Mouse (Mus musculus): ENCODE measurements around the gene Ccr1. TPM values are rescaled to one million over a fixed set of nuclear protein-coding genes. Genes with fewer than 3 reads are reported as not detected.
"Not testable (repeated sequence)": the region's sequence is repeated elsewhere in the genome, so short reads cannot be mapped to it uniquely, and the experiment has no call there.

Gene Ccr1
- polyA plus RNA-seq, 1 experiment from 2014 or later, result 5.0 TPM

DNA sequence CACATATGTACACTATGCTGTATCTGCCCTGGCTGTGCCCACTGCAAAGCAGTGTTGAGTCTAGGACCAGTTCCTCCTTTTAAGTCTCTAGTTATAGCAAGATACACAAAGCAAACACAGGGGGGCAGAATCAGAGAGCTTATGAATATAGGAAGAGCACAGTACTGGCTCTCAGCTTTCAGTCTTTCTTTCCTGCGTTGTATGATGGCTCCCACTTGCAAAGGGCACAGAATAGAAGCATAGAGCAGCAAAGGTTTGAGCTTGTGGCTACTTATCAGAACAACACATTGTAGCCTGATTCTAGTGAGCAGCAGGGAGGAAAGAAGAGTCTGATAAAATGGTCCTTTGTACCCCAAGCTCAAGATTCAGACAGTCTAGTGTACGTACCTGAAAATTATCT, 17.7 kb upstream of the Ccr1 start:
- H3K9me3 ChIP-seq (replicated peaks; ENCODE audit: control insufficient read depth, low read length), result no peaks in the 10 kb centered on the region
- 80% methylated on average over 2 of the region's 2 CpGs for WGBS
- H3K27ac ChIP-seq (ENCODE audit: low read length), result no peak overlapping the region
- H3K4me2 ChIP-seq (ENCODE audit: low read depth, low read length), result no peak overlapping the region
- no peak overlapping the region for H3K9ac ChIP-seq (ENCODE audit: low read length)
- H3K4me1 ChIP-seq (ENCODE audit: control insufficient read depth, insufficient read depth, low read length), result no peaks in the 10 kb centered on the region
- no peaks in the 10 kb centered on the region for H3K27me3 ChIP-seq (ENCODE audit: control insufficient read depth, insufficient read depth, low read length)
- H3K4me3 ChIP-seq (replicated peaks; ENCODE audit: low read length), result no peak overlapping the region
- ATAC-seq (ENCODE audit: insufficient read depth, low FRiP score), result no peak; the same call in 1 of the 2 replicates
- H3K36me3 ChIP-seq (ENCODE audit: control insufficient read depth, insufficient read depth, low read length), result no peaks in the 10 kb centered on the region

DNA sequence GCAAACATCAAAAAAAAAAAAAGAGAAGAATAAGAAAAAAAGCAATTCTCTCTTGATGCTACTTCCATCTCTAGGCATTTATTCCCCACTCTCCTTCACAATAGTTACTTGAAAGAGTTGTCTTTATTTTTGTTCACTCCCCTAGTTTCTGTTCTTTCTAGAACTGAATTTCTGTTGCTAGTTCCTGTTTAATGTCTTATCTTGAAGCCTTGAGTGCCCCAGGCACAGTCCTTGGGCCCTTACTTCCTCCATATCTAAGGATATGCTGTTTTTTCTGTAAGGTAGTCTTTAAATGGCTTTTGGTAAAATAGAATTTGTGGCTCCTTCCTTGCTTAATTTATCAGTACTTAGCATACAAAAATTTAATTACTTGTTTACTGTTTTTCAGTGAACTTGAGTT, 16.5 kb upstream of the Ccr1 start:
- no peak for ATAC-seq (ENCODE audit: insufficient read depth, low FRiP score)
- H3K4me2 ChIP-seq (ENCODE audit: low read depth, low read length), result no peak overlapping the region
- H3K4me3 ChIP-seq (replicated peaks; ENCODE audit: low read length), result no peak overlapping the region
- H3K27me3 ChIP-seq (ENCODE audit: control insufficient read depth, insufficient read depth, low read length), result no peaks in the 10 kb centered on the region
- H3K36me3 ChIP-seq (ENCODE audit: control insufficient read depth, insufficient read depth, low read length), result no peaks in the 10 kb centered on the region
- no peaks in the 10 kb centered on the region for H3K9me3 ChIP-seq (replicated peaks; ENCODE audit: control insufficient read depth, low read length)
- H3K4me1 ChIP-seq (ENCODE audit: control insufficient read depth, insufficient read depth, low read length), result no peaks in the 10 kb centered on the region
- no peak overlapping the region for H3K27ac ChIP-seq (ENCODE audit: low read length)
- no peak overlapping the region for H3K9ac ChIP-seq (ENCODE audit: low read length)

DNA sequence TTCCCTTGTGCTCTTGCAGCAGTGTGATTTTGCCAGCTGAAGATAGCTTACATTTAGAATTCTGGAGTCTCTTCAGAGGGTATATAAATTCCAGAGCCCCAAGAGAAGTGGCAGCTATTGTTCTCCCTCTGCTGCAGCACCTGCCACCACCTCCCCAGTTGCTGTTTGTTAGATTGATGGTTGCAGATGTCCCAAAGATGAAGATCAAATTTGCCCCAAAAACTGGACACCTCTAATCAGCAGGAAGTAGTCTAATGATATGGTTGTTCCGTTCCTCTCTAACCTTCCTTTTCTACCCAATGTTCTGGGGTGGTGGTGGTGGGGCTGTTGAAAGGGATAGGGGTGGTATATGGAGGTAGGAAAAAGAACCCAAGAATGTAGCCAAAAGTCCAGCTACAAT, 14.2 kb upstream of the Ccr1 start:
- H3K4me3 ChIP-seq (replicated peaks; ENCODE audit: low read length), result no peak overlapping the region
- WGBS, result 68% methylated on average over 1 of the region's 1 CpGs

DNA sequence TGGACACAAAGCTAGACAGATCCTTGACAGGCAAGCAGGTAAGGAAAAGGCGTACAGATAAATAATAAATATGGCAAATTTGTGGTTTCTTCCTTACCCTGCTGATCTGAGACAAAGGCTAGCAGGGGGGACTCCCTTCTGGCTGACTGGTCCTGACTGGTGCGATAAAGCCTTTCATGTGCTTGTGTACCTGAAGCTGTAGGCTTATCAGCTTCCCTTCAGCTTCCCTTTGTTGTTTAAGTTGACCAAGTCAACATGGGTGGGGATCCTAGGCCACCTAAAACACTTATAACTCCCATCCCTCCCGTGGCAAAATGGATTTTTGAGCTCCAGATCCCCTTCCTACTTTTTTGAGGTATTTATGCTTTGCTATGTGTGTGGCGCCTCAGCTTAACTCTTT, 13.4 kb upstream of the Ccr1 start:
- no peak overlapping the region for H3K27ac ChIP-seq (ENCODE audit: low read length)
- WGBS, result 56% methylated on average over 4 of the region's 4 CpGs
- no peaks in the 10 kb centered on the region for H3K36me3 ChIP-seq (ENCODE audit: control insufficient read depth, insufficient read depth, low read length)
- H3K9ac ChIP-seq (ENCODE audit: low read length), result no peak overlapping the region
- no peak overlapping the region for H3K4me2 ChIP-seq (ENCODE audit: low read depth, low read length)
- no peaks in the 10 kb centered on the region for H3K27me3 ChIP-seq (ENCODE audit: control insufficient read depth, insufficient read depth, low read length)
- H3K9me3 ChIP-seq (replicated peaks; ENCODE audit: control insufficient read depth, low read length), result no peaks in the 10 kb centered on the region
- H3K4me3 ChIP-seq (replicated peaks; ENCODE audit: low read length), result no peak overlapping the region
- no peaks in the 10 kb centered on the region for H3K4me1 ChIP-seq (ENCODE audit: control insufficient read depth, insufficient read depth, low read length)
- ATAC-seq (ENCODE audit: insufficient read depth, low FRiP score), result no peak

More for the DNA sequence above, 14.2 kb upstream of the Ccr1 start:
- H3K9ac ChIP-seq (ENCODE audit: low read length), result no peak overlapping the region
- no peak overlapping the region for H3K27ac ChIP-seq (ENCODE audit: low read length)
- no peak overlapping the region for H3K4me2 ChIP-seq (ENCODE audit: low read depth, low read length)
- H3K9me3 ChIP-seq (replicated peaks; ENCODE audit: control insufficient read depth, low read length), result no peaks in the 10 kb centered on the region
- no peaks in the 10 kb centered on the region for H3K27me3 ChIP-seq (ENCODE audit: control insufficient read depth, insufficient read depth, low read length)
- ATAC-seq (ENCODE audit: insufficient read depth, low FRiP score), result no peak
- H3K36me3 ChIP-seq (ENCODE audit: control insufficient read depth, insufficient read depth, low read length), result no peaks in the 10 kb centered on the region
- H3K4me1 ChIP-seq (ENCODE audit: control insufficient read depth, insufficient read depth, low read length), result no peaks in the 10 kb centered on the region

DNA sequence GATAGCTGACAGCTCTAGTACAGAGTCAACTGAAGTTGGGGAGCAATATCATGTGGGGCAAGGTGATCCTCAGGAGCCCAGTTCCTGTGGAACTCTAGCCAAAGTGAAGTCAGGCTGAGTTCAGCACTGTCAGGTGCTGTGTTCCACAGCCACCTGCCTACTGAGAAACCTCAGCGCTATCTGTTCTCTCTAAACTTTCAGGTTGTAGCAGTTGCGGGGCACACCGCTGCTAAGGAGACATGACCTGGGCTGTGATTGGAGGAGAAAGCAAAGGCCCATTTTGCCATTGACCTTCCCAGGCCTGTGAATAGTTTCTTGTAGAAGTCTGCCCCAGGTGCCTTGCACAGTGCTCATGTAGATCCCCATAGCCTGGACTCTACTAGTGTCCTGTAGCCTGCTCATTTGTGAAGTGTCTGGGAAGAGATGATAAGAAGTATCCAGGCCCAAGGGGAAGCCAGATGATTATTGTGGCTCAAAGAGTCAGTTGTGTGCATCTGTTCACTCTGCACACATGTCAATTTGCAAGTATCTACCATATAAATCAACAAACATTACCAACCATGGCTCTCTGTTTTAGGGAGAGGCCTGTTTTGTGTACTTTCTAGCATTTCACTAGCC, 12.5 kb upstream of the Ccr1 start:
- not testable (repeated sequence) for H3K9me3 ChIP-seq (replicated peaks; ENCODE audit: control insufficient read depth, low read length); H3K9ac ChIP-seq (ENCODE audit: low read length); H3K27ac ChIP-seq (ENCODE audit: low read length); H3K27me3 ChIP-seq (ENCODE audit: control insufficient read depth, insufficient read depth, low read length); H3K36me3 ChIP-seq (ENCODE audit: control insufficient read depth, insufficient read depth, low read length); H3K4me1 ChIP-seq (ENCODE audit: control insufficient read depth, insufficient read depth, low read length); ATAC-seq (ENCODE audit: insufficient read depth, low FRiP score); H3K4me3 ChIP-seq (replicated peaks; ENCODE audit: low read length); H3K4me2 ChIP-seq (ENCODE audit: low read depth, low read length)
- WGBS, result no CpG with 5 or more reads among the region's 3 CpGs

DNA sequence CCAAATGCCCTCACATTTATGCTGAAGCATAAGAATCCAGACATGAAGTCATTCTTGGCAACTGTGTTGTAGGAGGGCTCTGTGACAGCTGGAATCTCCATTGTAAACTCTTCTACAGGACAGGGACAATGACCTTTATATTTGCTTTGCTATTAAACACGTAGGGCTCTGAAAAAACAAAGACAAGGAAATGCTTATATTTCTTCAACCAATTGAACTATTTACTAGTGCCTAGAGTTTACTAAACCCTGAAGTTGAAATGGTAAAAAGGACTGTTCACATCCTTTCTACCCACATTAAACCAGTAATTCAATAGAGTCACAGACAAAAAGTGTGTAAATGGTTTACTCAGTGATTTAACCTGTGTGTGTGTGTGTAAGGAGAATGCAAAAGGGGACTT, 9.8 kb upstream of the Ccr1 start, which contains the start of gene Ccr1l1:
Gene Ccr1l1 (minus strand): TSS at position 101 of the 400 bp plus-strand sequence.
- H3K4me2 ChIP-seq (ENCODE audit: low read depth, low read length), result no peak within 1 kb of the TSS
- no peaks in the 10 kb centered on the region for H3K36me3 ChIP-seq (ENCODE audit: control insufficient read depth, insufficient read depth, low read length)
- no peaks in the 10 kb centered on the region for H3K27me3 ChIP-seq (ENCODE audit: control insufficient read depth, insufficient read depth, low read length)
- H3K4me3 ChIP-seq (replicated peaks; ENCODE audit: low read length), result no peak within 1 kb of the TSS
- no peak within 1 kb of the TSS for H3K27ac ChIP-seq (ENCODE audit: low read length)
- no peaks in the 10 kb centered on the region for H3K9me3 ChIP-seq (replicated peaks; ENCODE audit: control insufficient read depth, low read length)
- no peak within 1 kb of the TSS for H3K9ac ChIP-seq (ENCODE audit: low read length)
- ATAC-seq (ENCODE audit: insufficient read depth, low FRiP score), result no peak
- no peaks in the 10 kb centered on the region for H3K4me1 ChIP-seq (ENCODE audit: control insufficient read depth, insufficient read depth, low read length)
- WGBS, result 32% methylated on average over 1 of the region's 1 CpGs

DNA sequence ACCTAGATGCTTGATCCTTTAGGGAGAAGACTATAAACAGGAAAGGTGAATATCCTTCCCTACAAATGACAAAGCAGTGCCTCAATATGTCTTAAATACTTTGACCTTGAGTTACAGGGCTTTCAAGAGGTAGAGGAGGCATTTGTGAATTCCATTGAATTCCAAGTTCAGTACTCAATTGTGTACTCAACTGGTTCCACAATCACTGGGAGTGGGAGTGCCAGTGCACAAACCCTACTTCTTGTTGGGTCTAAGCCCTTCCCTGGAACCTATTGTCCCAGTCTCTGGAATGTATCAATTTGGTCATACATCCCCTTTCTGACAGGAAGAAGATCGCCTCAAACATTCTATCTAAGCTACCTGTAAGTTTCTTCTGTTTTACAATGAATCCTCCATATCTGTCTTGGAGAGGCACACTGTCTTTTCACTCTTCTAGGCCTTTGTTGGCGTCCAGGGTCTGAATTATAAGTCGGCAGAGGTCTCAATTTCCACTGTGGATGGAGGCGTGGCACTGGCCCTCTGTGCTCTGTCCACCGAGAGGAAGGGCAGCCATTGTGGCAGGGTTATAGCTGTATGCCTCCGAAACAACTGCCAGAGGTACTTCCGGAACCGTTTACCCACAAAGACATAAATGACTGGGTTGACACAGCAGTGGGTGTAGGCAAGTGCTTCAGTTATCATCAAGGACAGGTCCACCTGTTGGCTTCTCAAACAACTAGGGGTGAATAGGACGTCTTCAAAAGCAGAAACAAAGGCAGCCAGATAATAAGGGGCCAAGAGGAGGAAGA, 8.6 kb upstream of the Ccr1 start:
- Histone ChIP-seq H3K36me3 (ENCODE audit: control insufficient read depth, insufficient read depth, low read length) (no peaks in the 10 kb centered on the region), H3K4me1 (ENCODE audit: control insufficient read depth, insufficient read depth, low read length) (no peaks in the 10 kb centered on the region), H3K9me3 (replicated peaks; ENCODE audit: control insufficient read depth, low read length) (no peaks in the 10 kb centered on the region), H3K4me3 (replicated peaks; ENCODE audit: low read length) (no peak overlapping the region), H3K9ac (ENCODE audit: low read length) (no peak overlapping the region), H3K4me2 (ENCODE audit: low read depth, low read length) (no peak overlapping the region), H3K27me3 (ENCODE audit: control insufficient read depth, insufficient read depth, low read length) (no peaks in the 10 kb centered on the region), H3K27ac (ENCODE audit: low read length) (no peak overlapping the region)
- ATAC-seq (ENCODE audit: insufficient read depth, low FRiP score), result no peak
- WGBS, result 78% methylated on average over 9 of the region's 9 CpGs

DNA sequence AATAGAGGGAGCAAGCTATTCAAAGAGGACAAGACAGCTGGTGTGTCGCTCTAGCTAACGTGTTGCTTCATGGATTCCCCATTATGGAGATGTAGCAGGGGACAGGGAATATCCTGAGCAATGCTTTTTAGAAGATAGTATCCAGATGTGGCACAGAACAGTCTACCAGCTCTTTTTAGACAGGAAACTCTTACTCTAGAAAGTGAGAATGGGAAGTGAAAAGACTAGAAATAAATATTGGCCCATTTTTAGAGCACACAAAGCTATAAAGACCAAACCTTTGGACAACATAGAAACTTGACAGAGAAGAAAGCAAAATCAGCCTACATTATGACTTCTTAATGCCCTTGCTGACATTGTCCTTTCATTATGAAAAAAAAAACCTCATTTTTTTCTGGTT, 7.1 kb upstream of the Ccr1 start:
- Histone ChIP-seq H3K27me3 (ENCODE audit: control insufficient read depth, insufficient read depth, low read length) (no peaks in the 10 kb centered on the region), H3K36me3 (ENCODE audit: control insufficient read depth, insufficient read depth, low read length) (no peaks in the 10 kb centered on the region), H3K9ac (ENCODE audit: low read length) (no peak overlapping the region), H3K9me3 (replicated peaks; ENCODE audit: control insufficient read depth, low read length) (no peaks in the 10 kb centered on the region), H3K27ac (ENCODE audit: low read length) (no peak overlapping the region), H3K4me2 (ENCODE audit: low read depth, low read length) (no peak overlapping the region), H3K4me3 (replicated peaks; ENCODE audit: low read length) (no peak overlapping the region), H3K4me1 (ENCODE audit: control insufficient read depth, insufficient read depth, low read length) (no peaks in the 10 kb centered on the region)
- no peak for ATAC-seq (ENCODE audit: insufficient read depth, low FRiP score)
- 63% methylated on average over 2 of the region's 2 CpGs for WGBS

DNA sequence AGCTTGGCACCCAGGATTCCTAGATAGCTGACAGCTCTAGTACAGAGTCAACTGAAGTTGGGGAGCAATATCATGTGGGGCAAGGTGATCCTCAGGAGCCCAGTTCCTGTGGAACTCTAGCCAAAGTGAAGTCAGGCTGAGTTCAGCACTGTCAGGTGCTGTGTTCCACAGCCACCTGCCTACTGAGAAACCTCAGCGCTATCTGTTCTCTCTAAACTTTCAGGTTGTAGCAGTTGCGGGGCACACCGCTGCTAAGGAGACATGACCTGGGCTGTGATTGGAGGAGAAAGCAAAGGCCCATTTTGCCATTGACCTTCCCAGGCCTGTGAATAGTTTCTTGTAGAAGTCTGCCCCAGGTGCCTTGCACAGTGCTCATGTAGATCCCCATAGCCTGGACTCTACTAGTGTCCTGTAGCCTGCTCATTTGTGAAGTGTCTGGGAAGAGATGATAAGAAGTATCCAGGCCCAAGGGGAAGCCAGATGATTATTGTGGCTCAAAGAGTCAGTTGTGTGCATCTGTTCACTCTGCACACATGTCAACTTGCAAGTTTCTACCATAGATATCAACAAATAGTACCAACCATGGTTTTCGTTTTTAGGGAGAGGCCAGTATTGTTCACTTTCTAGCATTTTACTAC, 1.5 kb downstream of the Ccr1 start:
- H3K4me3 ChIP-seq (replicated peaks; ENCODE audit: low read length); H3K4me1 ChIP-seq (ENCODE audit: control insufficient read depth, insufficient read depth, low read length); H3K9ac ChIP-seq (ENCODE audit: low read length); ATAC-seq (ENCODE audit: insufficient read depth, low FRiP score); H3K27ac ChIP-seq (ENCODE audit: low read length); H3K36me3 ChIP-seq (ENCODE audit: control insufficient read depth, insufficient read depth, low read length); H3K9me3 ChIP-seq (replicated peaks; ENCODE audit: control insufficient read depth, low read length); H3K4me2 ChIP-seq (ENCODE audit: low read depth, low read length); H3K27me3 ChIP-seq (ENCODE audit: control insufficient read depth, insufficient read depth, low read length): not testable (repeated sequence)
- WGBS, result 83% methylated on average over 1 of the region's 4 CpGs
